Mouse (Mus musculus) cerebellum, adult 2 months (tissue): ENCODE data around the gene Limk1.

Experiments
- CTCF ChIP-seq: fragments of 200-500 bp; IDR thresholded peaks from 2 replicates; pipeline ENCODE4 v1.5.1; 2011; ENCODE audit warnings: low read depth, mild to moderate bottlenecking, control low read depth, low read length, moderate library complexity, borderline replicate concordance; ENCODE audit not compliant: insufficient read depth
- POLR2A ChIP-seq: fragments of 200-500 bp; IDR thresholded peaks from 2 replicates; pipeline ENCODE4 v1.6.1; 2011; ENCODE audit warnings: low read length, control low read depth, borderline replicate concordance; ENCODE audit not compliant: insufficient read depth

DNA sequence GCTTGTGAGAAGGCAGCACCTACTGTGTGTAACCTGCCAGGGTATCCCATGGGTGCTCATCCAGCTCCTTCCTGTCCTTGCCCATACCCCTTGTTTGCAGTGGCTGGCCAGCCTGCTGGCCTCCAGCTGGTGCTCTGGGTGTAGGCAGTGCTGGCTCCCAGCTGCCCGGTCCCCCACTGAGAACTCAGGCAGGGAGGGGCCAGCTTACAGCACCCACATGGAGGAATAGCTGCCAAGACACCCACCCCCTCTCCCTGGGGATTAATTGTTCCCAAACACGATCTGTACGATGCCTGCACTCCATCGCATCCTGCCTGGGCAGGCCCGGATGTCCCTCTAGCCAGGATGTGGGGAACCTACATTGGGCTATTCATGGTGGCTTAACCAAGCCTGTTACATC is 45.7 kb upstream of the Limk1 start:
- TF ChIP-seq POLR2A (no peak), CTCF (no peak)
